Mouse (Mus musculus) liver, embryonic 14.5 days (tissue): ENCODE results near the gene Gm10803. TPM values are rescaled to one million over a fixed set of nuclear protein-coding genes. Genes with fewer than 3 reads are reported as not detected.

Source experiments
- ATAC-seq: fragments of 200-750 bp; cut with Nextera tagmentation; 2 replicates; pipeline ENCODE4 v1.8.0; 2017; ENCODE audit warnings: moderate number of reproducible peaks, mild to moderate bottlenecking, moderate library complexity; ENCODE audit not compliant: insufficient read depth
- DNase-seq, 3 experiments: peaks; one replicate each; pipeline ENCODE4 v3.0.0-alpha.2; 2012 to 2013; ENCODE audit warnings: low read depth in 3 of 3, low spot score in 3 of 3
- H3K27ac ChIP-seq: fragments of 300-500 bp; sonication (generic); 2 replicates; pipeline ENCODE4 v1.5.1; 2014; ENCODE audit warnings: moderate library complexity, mild to moderate bottlenecking, control low read depth, inconsistent platforms
- H3K27me3 ChIP-seq: fragments of 300-500 bp; sonication (generic); 2 replicates; pipeline ENCODE4 v1.6.1; 2014; ENCODE audit warnings: mild to moderate bottlenecking, low read length, moderate library complexity; ENCODE audit not compliant: control insufficient read depth, insufficient read depth
- H3K36me3 ChIP-seq: fragments of 300-500 bp; sonication (generic); replicated peaks from 2 replicates; pipeline ENCODE4 v1.6.1; 2014; ENCODE audit warnings: low read depth; ENCODE audit not compliant: control insufficient read depth, insufficient read depth
- H3K4me1 ChIP-seq, 2 experiments: fragments of 200-500 bp in 1 of 2; fragments of 300-500 bp in 1 of 2; sonication (generic) in 1 of 2; replicated peaks; 2 replicates each; pipeline ENCODE4 v1.6.1; 2012 to 2014; ENCODE audit warnings: antibody characterized with exemption in 1 of 2, inconsistent platforms in 1 of 2, low read length in 1 of 2; ENCODE audit not compliant: control insufficient read depth in 2 of 2, insufficient read depth in 2 of 2
- H3K4me2 ChIP-seq: fragments of 300-500 bp; sonication (generic); 2 replicates; pipeline ENCODE4 v1.6.1; 2014; ENCODE audit warnings: low read depth, mild to moderate bottlenecking, control low read depth, moderate library complexity
- H3K4me3 ChIP-seq, 2 experiments: fragments of 200-500 bp in 1 of 2; fragments of 300-500 bp in 1 of 2; sonication (generic) in 1 of 2; 2 replicates each; pipeline ENCODE4 v1.5.1; 2012 to 2014; ENCODE audit warnings: low read depth in 2 of 2, low read length in 2 of 2, mild to moderate bottlenecking in 2 of 2, control low read depth in 1 of 2, inconsistent platforms in 1 of 2, moderate library complexity in 1 of 2; ENCODE audit not compliant: insufficient read depth in 1 of 2
- H3K9ac ChIP-seq: fragments of 300-500 bp; sonication (generic); replicated peaks from 2 replicates; pipeline ENCODE4 v1.6.1; 2014; ENCODE audit warnings: mild to moderate bottlenecking, control low read depth, moderate library complexity
- H3K9me3 ChIP-seq: fragments of 300-500 bp; sonication (generic); 2 replicates; pipeline ENCODE4 v1.6.1; 2016; ENCODE audit warnings: low read length, mixed read lengths; ENCODE audit not compliant: control insufficient read depth
- CTCF ChIP-seq: IDR thresholded peaks from 2 replicates; pipeline ENCODE4 v1.5.1; 2016; ENCODE audit warnings: antibody characterized with exemption, low read depth, control low read depth
- EP300 ChIP-seq: IDR thresholded peaks from 2 replicates; pipeline ENCODE4 v1.6.1; 2016; ENCODE audit warnings: antibody characterized with exemption, low read depth
- WGBS: fragments of 180-500 bp; shearing (Covaris S2); extraction: QIAGEN DNeasy Blood & Tissue Kit; methylation state at CpG from one replicate; pipeline ENCODE4 v1.1.7; 2014; ENCODE audit not compliant: insufficient replicate concordance; 5-methylcytosine and 5-hydroxymethylcytosine counted together
- polyA plus RNA-seq, 2 experiments: library from polyadenylated mRNA; depleted of rRNA in 1 of 2; stranded (reverse) in 1 of 2; unstranded in 1 of 2; fragments of >200 nt; fragmentation: Nextera tagmentation in 1 of 2; extraction: Ambion mirVana in 1 of 2; gene quantifications; 2 replicates each; pipeline versions ENCODE4 v1.2.1 to v1.2.3; 2012 to 2014

The Gm10803 gene
- polyA plus RNA-seq, 2 experiments: not detected

DNA sequence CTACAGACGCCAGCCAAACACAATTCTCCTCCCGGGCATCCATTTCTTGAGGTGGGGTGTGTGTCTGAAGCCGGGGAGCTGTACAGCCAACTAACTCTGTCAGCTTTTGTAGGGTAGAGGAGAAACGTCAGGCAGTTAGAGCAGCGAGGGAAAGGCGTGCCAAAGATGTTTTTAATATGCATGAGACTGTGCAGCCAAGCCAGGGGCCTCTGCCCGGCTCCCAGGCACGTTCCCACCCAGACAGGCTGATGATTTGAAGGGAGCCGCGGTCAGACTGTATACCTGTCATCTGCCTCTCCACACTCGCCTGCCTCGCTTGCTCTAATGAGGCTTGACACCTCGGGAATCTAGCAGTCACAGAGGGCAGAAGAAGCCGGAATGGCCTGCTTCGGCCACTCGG lies 38.4 kb upstream of the Gm10803 start:
- Histone ChIP-seq H3K4me1 (no peaks in the 10 kb centered on the region), H3K4me3 (no peak overlapping the region), H3K36me3 (no peaks in the 10 kb centered on the region), H3K9me3 (no peaks in the 10 kb centered on the region), H3K9ac (no peak overlapping the region), H3K4me2 (no peak overlapping the region), H3K27me3 (no peaks in the 10 kb centered on the region), H3K27ac (no peak overlapping the region)
- 60% methylated on average over 16 of the region's 16 CpGs for WGBS
- ATAC-seq: no peak
- no peak for DNase-seq
- TF ChIP-seq EP300: no peak
- TF ChIP-seq CTCF: no peak

- no peak overlapping the region for H3K4me3 ChIP-seq
- no peak overlapping the region for H3K27ac ChIP-seq
- WGBS: 67% methylated on average over 16 of the region's 16 CpGs
- TF ChIP-seq CTCF: no peak
- TF ChIP-seq EP300: no peak
- DNase-seq: no peak
- ATAC-seq: no peak
- no peaks in the 10 kb centered on the region for H3K9me3 ChIP-seq
- no peak overlapping the region for H3K4me2 ChIP-seq
- H3K27me3 ChIP-seq: no peaks in the 10 kb centered on the region
- no peaks in the 10 kb centered on the region for H3K4me1 ChIP-seq
- H3K9ac ChIP-seq: no peak overlapping the region
- no peaks in the 10 kb centered on the region for H3K36me3 ChIP-seq
Observed at GRCm38 (mm10) chr2:93525033-93525762, 35.2 kb upstream of the Gm10803 start.

- WGBS: 35% methylated on average over 4 of the region's 4 CpGs
- no peaks in the 10 kb centered on the region for H3K36me3 ChIP-seq
- no peaks in the 10 kb centered on the region for H3K27me3 ChIP-seq
- no peak overlapping the region for H3K4me2 ChIP-seq
- H3K9ac ChIP-seq: no peak overlapping the region
- no peak for TF ChIP-seq CTCF
- no peak for TF ChIP-seq EP300
- no peaks in the 10 kb centered on the region for H3K4me1 ChIP-seq
- no peak overlapping the region for H3K4me3 ChIP-seq
- ATAC-seq: no peak
- H3K27ac ChIP-seq: no peak overlapping the region
- no peaks in the 10 kb centered on the region for H3K9me3 ChIP-seq
- no peak for DNase-seq
Observed at GRCm38 (mm10) chr2:93529602-93530001, 30.8 kb upstream of the Gm10803 start.

- Histone ChIP-seq H3K4me2 (no peak overlapping the region), H3K4me3 (no peak overlapping the region), H3K27me3 (no peaks in the 10 kb centered on the region), H3K9ac (no peak overlapping the region), H3K27ac (no peak overlapping the region), H3K9me3 (no peaks in the 10 kb centered on the region), H3K4me1 (no peaks in the 10 kb centered on the region), H3K36me3 (no peaks in the 10 kb centered on the region)
- WGBS: 78% methylated on average over 7 of the region's 7 CpGs
- ATAC-seq (no peak), DNase-seq (no peak)
- no peak for TF ChIP-seq EP300
- no peak for TF ChIP-seq CTCF
Observed at GRCm38 (mm10) chr2:93533891-93534290, 26.5 kb upstream of the Gm10803 start.

DNA sequence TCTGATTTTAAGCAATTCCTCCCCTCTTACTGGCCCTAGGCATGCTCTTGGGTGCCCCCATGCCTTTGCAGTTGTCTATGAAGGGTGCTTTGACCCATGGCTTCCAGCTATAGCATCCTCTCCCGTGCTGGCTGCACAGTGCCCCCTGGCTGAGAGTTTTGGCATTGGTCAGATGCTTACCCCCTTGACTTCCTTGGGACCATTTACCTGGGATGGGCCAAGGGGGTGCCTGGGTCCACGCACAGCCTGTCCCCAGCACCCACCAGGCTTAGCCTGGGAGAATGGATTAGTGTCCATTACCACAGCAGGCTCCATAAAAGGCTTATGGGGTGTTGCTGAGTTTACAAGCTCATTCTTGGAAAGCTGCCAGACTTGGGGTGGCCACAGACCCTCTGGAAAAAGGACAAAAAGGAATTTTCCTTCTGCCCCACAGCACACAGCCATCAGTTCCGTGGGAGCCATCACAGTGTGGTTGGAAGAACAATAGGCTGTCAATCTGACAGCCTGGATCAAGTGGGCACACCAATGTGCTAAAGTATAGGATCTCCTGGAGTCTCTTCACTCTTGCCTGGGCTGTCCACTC lies 22.9 kb upstream of the Gm10803 start:
- WGBS: 32% methylated on average over 3 of the region's 3 CpGs
- no peak overlapping the region for H3K27ac ChIP-seq
- H3K4me2 ChIP-seq: no peak overlapping the region
- TF ChIP-seq EP300 (no peak), CTCF (peak; percentile 65)
- no peak for DNase-seq
- H3K4me3 ChIP-seq: no peak overlapping the region
- H3K4me1 ChIP-seq: no peaks in the 10 kb centered on the region
- no peak for ATAC-seq
- H3K27me3 ChIP-seq: no peaks in the 10 kb centered on the region
- H3K9me3 ChIP-seq: no peaks in the 10 kb centered on the region
- H3K36me3 ChIP-seq: no peaks in the 10 kb centered on the region
- no peak overlapping the region for H3K9ac ChIP-seq
